Mouse (Mus musculus) spleen, postnatal 4 days (tissue): ENCODE results near the gene Chp1.
"Not testable (repeated sequence)": the region's sequence is repeated elsewhere in the genome, so short reads cannot be mapped to it uniquely, and the experiment has no call there.

Experiments used
- DNase-seq, 2 experiments: peaks; one replicate each; pipeline ENCODE4 v3.0.0; 2022; ENCODE audit warnings: low spot score in 2 of 2

Chp1 gene

DNA sequence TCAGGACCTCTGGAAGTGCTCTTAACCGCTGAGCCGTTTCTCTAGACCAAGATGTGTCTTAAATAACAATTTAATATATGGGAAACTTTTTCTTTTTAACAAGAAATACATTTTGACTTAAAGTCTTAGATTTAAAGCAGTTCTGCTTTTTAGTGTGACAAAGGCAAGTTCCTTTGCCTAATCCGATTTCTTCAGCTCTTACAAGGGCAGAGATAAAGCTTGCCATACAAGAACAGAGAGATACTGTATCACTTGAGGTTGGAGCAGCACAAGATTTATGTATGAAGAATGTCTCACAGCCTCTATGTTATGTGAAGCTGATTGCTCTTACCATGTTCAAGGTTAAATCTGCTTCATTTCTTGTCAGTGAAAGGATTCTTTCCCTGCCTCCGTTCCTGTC, 17.8 kb downstream of the Chp1 start:
- DNase-seq = no peak

DNA sequence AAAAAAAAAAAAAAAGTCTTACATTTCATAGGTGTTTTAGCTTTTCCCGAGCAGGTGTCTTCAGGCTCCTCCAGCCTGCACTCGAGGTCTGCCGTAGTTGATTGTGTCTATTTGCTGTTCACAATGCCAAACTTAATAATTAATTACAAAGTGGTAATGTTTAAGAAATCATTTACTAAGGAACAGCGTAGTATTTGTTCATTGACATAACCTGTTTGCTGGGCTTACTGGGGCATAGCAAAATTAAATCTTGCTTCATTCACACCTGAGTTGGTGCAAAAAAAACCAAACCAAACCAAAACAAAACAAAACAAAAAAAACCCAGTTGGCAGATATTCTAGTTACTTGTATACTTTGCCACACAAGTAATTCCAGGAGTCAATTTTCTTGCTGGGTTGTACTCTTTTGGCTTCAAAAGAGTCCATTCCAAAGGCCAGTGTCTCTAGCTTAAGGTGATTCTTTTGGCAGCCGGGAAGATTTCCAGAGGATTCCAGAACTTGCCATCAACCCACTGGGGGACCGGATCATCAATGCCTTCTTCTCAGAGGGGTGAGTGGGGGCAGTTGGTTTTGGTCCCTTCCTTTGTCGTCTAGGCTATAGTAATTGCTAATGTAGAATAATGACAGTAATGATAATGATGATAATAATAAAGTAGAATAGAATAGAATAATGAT, 18.8 kb downstream of the Chp1 start:
- no peak for DNase-seq

DNA sequence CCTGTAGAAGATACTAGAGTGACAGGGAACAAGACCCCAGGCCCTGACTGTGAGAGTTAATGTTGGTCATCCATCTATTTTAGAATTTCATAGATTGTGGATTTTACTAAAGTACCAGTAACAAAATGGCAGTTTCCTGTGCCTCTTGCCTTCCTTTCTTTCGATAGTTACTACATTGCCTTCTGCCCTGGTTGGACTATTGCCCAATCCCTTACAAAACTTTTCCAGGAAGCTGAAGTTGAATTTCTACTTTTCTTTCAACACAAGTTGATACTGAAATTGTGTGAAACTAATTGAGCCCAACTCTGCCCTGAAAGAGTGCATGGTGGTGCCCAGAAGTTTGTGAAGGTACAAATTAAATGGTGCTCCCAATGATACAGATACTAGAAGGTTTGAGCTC, 25.0 kb downstream of the Chp1 start:
- DNase-seq = no peak

DNA sequence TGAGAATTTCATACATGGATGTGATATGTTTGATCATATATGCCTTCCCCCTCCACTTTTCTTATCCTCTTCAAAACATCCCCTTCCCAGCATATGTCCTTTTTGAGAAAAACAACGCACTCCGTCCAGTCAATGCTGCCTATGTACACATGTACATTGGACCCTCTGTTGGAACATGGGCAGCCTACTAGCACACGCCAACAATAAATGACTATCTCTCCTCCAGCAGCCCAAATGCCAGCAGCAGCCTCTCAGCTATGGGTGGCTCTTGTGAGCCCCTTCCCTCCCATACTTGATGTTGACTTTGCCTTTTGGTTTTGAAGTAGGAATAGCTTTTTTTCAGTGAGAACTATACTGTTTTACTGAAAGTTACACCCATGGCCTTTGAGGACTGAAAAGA, 34.1 kb downstream of the Chp1 start:
- no peak for DNase-seq

DNA sequence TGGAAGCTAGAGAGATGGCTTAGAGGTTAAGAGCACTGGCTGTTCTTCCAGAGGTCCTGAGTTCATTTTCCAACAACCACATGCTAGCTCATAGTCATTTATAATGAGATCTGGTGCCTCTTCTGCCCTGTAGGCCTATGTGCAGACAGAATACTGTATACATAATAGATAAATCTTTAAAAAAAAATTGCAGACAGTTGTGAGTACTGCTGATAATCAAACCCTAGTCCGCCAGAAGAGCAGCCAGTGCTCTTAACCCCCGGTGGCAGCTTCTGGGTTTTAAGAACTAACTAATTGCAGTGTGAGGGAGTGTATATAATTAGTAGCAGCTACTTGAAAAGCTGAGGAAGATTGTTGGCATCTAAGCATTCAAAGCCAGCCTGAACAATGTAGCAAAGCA, 35.9 kb downstream of the Chp1 start:
- DNase-seq = no peak

DNA sequence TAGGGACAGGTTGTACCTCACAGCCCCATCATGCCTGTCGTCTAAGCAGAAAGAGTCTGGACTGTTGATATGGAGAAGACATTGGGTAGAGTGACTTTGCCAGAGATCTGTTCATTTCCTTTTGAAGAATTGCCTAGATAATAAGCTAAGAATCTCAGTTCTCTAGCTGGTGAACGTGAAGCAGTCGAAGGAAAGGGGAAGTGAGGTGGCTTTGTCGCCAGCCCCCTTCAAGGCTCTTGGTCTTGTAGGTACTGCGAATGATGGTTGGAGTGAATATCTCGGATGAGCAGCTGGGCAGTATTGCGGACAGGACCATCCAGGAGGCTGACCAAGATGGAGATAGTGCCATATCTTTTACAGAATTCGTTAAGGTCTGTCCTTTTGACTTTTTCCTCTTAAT, 36.8 kb downstream of the Chp1 start:
- DNase-seq = no peak

DNA sequence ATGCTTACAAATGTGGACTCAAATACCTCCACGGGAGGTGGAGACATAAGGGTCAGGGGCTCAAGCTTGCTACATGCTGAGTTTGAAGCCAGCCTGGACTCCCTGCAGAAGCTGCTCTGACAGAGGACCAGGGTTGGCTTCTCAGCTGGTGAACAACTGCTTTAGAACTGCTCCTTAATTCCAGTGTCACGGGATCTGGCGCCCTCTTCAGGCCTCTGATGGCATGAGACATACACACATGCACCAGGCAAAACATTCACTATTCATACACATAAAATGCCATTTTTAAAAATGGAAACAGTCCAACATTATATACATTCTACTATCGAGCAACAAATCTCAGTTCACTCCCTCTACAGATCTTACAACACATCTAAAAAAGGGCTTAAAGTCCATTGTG, 39.9 kb downstream of the Chp1 start:
- peak; percentile 71 to 90 for DNase-seq

DNA sequence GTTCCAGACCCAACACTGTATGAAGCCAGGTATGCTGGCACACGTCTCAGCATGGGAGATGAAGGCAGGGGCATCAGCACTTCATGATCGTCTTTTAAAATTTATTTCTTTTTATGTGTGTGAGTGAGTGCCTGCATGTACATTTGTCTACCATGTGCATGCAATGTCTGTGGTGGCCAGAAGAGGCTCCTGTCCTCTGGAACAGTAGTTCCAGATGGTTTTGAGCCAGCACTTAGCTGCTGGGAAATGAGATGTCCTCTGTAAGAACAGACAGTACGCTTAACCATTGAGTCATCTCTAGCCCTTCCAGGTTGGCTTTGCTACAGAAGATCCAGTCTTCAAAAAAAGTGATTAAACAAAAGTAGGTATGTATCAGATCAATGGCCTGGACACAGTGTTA, 43.8 kb downstream of the Chp1 start:
- DNase-seq = no peak

DNA sequence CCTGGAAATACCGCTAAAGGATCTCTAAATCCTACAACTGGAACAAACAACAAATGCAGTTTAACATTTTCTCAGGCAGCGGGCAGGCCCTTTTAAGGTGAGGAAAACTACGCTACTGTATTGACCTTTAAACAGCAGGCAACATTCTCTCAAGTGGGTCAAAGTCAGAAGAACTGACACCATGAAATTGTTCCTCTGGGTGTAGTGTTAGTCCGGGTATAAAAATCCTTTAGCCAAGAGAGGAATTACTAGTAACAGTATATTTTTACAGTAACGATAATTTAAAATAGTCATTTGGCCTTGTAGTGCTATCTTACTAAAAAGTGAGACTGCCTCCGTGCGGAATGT, 46.2 kb downstream of the Chp1 start:
- no peak for DNase-seq

DNA sequence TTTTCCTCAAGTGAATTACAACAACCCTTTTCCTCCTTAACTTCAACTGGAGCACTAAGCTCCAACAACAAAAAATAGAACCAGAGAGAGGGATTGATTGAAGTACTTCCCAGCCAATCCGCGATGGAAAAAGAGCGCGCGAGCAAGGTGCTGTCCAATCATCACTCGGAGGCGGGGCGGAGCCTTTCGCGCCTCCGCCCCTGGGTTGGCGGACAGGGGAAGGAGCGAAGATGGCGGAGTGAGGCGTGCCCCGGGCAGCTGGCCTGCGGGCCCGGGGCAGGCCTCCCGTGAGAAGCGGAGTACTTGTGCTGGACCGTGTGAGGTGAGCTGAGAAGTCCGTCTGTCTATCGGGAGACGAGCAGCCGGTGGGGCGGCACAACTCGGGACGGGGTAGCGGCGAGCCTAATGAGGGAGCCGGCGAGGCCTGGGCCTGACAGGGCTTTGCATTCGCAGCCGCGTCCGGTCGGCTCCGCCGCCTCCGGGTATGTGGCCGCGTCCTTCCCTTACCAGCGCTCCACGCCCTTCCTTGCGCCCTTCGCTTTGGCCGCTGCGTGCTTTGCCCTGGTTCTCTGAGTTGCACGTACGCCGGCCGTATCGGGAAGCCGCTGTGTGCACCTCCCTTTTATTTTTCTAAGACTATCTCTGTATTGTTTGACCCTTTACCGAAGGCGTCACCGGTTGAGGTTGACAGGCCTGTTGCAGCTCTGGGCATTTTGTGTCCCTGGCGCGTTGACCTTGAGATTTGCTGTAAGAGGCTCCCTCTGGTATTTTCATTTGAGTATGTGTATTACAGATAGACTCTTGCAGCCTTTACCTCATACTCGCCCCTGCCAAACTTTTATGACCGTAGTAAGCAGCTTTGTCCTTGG, 46.9 kb downstream of the Chp1 start:
- peak; percentile 96 to 98 for DNase-seq

DNA sequence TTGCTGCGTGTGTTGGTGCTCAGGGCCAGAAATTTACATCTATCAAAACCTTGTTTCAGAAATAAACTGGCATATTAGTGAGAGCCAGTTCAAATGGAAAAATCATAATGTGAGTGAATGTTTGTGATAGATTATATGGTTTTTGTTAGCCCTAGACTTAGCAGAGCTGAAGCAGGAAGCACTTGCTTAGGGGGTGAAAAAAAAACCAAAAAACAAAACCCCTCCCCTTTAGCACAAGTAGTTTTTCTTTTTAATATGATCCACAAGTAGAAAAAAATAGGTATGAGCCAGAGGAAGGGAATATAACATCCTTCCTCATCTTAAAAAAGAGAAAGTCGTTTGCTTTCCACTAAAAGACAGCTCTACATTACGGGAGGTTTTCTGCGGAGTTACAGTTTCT, 47.8 kb downstream of the Chp1 start:
- DNase-seq = no peak

DNA sequence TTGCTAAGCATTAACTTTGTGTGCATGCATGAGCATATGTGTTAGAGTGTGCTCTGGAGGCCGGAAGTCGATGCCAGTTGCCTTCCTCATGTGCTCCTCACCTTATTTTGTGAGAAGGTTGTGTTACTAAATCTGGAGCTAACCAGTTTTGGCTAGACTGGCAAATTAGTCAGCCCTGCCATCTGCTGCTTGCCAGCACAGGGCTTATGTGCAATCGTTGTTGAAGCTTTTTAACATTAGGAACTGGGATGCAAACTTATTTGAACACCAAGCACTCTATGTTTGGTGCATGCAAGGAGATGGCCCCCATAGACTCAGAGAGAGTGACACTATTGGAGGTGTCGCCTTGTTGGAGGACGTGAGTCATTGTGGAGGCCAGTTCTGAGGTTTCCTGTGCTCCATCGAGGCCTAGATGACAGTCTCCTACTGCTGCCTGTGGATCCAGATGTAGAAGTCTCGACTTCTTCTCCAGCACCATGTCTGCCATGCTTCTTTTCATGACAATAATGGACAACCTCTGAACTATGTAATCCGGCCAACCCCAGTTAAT, 49.4 kb downstream of the Chp1 start:
- DNase-seq = no peak

DNA sequence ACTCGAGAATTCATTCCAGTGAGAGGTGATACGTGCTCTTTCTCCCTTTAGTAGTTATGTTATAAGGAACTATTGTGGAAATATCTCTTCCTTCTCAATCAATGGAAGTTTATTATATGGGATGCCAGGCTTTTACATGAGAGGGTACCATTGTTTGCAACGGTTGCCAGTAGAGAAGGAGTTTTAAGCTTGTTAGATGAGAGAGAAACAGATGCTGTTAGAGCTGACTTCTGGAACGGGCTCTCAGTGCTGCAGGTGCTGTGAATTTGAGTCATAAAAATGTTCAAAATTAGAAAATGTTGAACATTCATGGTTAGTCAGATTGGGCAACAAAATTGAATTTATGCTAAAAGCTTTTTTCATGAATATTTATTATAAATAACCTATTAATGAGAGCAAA, 53.5 kb downstream of the Chp1 start:
- no peak for DNase-seq

DNA sequence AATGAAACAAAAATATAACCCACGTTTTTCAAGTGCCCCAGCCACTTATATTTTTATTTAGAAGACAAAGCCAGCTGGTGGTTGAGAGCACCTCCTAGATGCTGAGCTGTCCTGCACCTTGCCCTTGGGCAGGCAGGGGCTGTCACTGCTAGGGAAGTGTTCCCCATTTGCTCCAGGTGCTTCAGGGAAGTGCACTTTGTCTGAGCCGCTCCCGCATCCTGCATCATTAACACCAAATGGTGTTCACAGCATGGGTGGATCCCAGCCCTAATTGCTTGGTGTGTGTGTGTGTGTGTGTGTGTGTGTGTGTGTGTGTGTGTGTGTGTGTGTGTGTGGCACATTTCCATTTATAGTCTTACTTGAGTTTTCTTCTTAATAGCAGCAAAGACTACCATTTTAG, 54.1 kb downstream of the Chp1 start:
- not testable (repeated sequence) for DNase-seq

DNA sequence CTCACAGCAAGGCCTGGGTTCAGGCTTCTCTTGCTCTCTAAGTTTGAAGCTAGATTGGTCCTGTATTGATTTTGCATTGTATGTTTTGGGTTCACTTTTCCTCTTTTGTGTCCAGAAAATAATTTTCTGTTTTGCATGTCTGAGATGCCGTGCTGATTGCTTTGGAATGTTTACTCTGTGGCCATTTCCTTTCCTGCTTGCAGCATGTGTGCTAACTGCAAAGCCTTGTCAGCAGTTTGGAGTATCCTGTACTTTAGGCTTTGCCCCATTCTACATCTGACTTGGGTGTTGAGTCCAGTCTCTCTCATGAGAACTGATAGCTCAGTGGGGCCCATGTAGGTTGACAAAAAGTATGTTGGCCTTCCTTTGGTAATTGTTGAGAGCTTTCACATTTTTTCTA, 55.0 kb downstream of the Chp1 start:
- no peak for DNase-seq

DNA sequence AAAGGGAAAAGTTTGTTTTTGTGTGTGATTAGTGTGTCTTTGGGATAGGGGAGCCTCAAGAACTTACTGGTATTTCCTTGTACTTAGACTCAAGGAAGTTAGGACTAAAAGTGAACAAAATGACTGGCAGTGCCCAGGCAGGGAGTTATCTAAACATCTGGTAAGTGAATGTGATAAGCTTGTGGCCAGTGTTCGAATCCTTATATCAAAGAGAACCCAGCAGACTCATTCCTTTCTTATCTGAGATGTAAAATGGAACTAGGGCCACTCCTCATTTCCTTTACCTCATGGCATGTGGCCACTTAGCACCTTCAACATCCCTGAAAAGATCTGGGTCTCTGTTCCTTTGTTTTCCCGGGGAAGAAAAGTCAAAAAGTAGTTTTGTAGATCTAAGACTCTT, 56.4 kb downstream of the Chp1 start:
- DNase-seq = no peak

DNA sequence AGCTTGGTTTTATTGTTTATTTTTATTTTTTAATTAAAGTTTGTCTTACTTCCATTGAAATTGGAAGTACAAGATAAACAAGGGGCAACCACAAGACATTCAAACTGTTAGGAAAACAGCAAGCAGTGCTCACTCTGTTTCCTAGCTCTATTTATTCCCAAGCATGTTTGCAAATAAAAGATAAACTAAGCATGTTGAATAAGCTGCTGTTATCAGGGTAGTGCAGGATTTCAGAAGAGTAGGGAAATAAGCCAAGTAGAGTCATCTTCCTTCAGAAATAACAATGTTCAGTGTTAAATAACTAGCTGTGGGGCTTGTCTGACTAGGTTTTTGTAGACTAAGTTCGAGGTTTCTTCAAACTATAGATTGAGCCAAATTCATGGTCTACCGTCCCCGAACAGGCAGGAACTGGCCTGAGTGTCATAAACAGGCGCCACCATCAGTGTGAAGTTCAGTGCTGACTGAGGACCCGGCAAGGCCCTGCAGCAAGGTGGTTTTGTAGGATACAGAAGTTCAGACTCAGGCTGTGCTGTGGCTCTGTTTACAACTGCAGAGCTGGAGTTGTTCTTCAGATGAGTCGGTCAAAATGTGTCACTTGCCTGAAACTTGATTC, 58.0 kb downstream of the Chp1 start:
- DNase-seq = peak; percentile 38 to 74

DNA sequence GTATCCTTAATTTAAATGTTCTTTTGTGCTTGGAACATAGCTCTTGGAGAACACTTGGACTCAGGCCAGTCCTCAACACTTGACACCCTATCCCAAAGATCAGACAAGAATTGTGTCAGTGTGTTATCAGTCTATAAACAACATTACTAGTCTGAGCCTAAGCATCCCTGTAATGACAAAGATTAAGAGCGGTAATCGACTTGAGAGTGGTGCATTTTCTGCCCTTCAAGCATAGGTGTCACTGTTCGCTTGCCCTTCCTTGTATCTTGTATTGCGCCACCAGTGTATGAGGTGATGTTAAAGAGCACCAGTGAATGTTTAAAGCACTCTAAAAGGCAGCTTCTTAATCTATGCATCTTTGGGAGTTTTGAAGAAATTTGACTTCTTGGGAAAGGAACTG, 59.5 kb downstream of the Chp1 start:
- DNase-seq = no peak

DNA sequence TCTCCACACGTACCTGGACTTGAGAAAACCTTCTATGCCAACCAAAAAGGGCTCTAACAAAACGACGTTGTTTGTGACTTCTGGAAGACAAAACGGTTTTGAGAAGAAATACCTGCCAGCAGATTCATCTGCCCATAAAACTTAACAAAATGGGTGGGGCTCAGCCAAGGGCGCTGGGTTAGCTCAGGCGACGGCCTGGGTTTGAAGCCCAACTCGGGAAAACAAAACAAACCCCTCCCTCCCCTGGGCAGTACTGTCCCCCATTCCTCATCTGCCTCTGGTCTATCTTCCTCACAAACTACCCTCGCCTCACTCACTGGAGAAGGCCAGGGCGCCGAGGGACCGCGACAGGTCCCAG, 70.3 kb downstream of the Chp1 start:
- DNase-seq = peak in 1 of 2 experiments; percentile 62

DNA sequence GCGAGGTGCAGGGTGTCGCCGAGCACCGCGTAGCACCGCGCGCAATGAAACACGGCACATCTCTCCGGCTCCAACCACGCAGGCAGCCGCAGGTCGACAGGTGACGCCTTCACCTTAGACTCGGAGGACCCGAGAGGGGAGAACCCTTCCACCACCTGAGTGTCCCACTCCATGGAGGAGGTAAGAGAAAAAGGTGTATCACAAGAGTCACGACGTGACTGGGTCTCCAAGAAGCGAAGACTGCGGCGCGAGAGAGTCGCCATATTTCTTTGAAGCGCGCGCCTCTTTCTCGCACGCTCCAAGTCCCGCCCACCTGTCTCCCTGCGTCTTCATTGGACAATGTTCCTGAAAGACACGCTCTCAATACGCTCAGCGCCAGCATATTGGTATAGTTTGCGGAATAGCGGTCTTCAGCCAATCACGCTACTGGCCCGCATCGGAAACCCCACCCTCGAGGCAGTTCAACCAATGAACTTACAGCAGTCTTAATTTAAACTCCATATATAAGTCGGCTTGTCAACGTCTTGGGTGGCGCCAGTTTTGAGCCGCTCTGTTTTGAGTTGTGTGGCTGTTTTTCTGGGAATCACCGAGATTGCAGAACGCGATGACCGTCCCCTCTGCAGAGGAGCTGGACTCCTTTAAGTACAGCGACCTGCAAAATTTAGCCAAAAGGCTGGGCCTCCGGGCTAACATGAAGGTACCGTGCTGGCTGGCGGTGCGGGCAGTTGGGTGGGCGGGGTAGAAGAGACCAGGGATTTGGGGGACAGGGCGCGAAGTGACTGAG, 70.9 kb downstream of the Chp1 start, which contains the start of the genes Nusap1 and Oip5:
Gene Nusap1, plus strand, starts transcription at position 100 of the 784 bp plus-strand sequence.
Gene Oip5, minus strand, starts transcription at position 271 of the 784 bp plus-strand sequence.
- peak; percentile 94 to 95 for DNase-seq

DNA sequence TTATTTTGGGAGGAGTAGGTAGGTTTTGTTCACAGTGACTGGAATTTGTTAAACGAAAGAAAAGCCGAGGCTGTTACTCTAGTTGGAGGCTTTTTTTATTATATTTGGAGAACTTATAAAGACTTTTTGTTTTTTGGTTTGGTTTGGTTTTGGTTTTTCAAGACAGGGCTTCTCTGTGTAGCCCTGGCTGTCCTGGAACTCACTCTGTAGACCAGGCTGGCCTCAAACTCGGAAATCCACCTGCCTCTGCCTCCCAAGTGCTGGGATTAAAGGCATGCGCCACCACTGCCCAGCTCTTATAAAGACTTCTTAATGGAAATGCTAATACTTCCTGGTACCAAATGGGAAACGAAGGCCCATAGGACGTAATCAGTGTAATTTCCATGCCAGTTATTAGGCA, 71.5 kb downstream of the Chp1 start:
- DNase-seq = not testable (repeated sequence)

DNA sequence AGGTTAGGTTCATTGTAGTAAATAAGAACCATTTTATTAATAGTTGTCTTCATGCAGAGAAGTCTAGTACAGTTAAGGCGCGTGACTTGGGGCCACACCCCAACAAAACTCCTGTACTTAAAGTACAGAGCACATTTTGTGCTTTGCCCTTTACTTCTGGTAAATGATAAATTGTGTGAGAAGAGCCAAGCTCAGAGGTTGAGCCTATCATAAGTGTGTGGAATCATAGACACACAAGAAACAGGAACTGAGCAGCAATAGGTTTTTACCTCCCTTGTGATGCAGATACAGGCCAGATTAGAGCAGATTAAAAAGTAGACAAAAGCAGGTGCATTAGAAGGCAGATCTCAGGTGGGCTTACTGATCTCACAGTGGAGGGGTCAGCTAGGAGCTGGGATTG, 73.8 kb downstream of the Chp1 start:
- no peak for DNase-seq
